Mouse (Mus musculus): Measurements from ENCODE around the gene Fggy. TPM values are rescaled to one million over a fixed set of nuclear protein-coding genes. Genes with fewer than 3 reads are reported as not detected.

The Fggy gene
- total RNA-seq, 1 experiment: 8.2 TPM

DNA sequence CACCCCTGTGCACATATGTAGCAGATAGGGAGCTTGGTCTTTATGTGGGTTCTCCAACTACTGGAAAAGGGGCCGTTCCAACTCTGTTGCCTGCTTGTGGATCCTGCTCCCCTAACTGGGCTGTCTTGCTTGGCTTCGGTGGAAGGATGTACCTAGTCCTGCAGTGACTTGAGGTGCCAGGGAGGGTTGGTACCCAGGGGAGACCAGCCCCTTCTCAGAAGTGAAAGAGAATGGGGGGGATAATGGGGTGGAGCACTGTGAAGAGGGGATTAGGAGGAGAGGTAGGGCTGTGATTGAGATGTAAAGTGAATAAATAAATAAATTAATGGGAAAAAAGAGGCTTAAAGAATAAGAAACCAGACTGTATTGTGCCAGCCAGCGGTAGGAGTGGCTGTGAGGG is 77.6 kb downstream of the Fggy start:
- no peaks in the 10 kb centered on the region for H3K9me3 ChIP-seq (ENCODE audit: control insufficient read depth, insufficient read depth, low read depth, low read length)
- no peak overlapping the region for H3K27ac ChIP-seq (ENCODE audit: insufficient read depth, low read depth, low read length, poor library complexity, severe bottlenecking)
- peaks cover 0 to 2% of the 10 kb centered on the region in 2 experiments; a peak in 1 of 4 replicates for H3K4me1 ChIP-seq (ENCODE audit: control insufficient read depth in 2 of 2, insufficient read depth in 2 of 2, low read length in 2 of 2, poor library complexity in 1 of 2)
- in situ Hi-C loops (cut with MboI; ENCODE audit: low sequenced_read_pairs in 2 of 2, unreplicated experiment in 2 of 2): no loop called here
- no peak overlapping the region for H3K9ac ChIP-seq (ENCODE audit: insufficient read depth, low read depth, low read length, poor library complexity, severe bottlenecking)
- no peaks in the 10 kb centered on the region for H3K36me3 ChIP-seq (ENCODE audit: control insufficient read depth, insufficient read depth, low read length, poor library complexity, severe bottlenecking)
- TF ChIP-seq CHD2 (IDR thresholded peaks at IDR 0.05; ENCODE audit: low read depth, low read length) (no peak), ZC3H11A (IDR thresholded peaks at IDR 0.05; ENCODE audit: borderline replicate concordance, low read depth, low read length) (no peak), HCFC1 (IDR thresholded peaks at IDR 0.05; ENCODE audit: borderline replicate concordance, insufficient read depth, low read length) (no peak), ZNF384 (IDR thresholded peaks at IDR 0.05; ENCODE audit: low read depth, low read length) (no peak), MAFK (IDR thresholded peaks at IDR 0.05; ENCODE audit: insufficient read depth, low read depth, low read length) (no peak)
- no peak for DNase-seq (ENCODE audit: low read depth, low spot score)
- no peak overlapping the region for H3K4me3 ChIP-seq (ENCODE audit: insufficient read depth in 1 of 2, low read depth in 1 of 2, low read length in 2 of 2, poor library complexity in 1 of 2, severe bottlenecking in 1 of 2)

DNA sequence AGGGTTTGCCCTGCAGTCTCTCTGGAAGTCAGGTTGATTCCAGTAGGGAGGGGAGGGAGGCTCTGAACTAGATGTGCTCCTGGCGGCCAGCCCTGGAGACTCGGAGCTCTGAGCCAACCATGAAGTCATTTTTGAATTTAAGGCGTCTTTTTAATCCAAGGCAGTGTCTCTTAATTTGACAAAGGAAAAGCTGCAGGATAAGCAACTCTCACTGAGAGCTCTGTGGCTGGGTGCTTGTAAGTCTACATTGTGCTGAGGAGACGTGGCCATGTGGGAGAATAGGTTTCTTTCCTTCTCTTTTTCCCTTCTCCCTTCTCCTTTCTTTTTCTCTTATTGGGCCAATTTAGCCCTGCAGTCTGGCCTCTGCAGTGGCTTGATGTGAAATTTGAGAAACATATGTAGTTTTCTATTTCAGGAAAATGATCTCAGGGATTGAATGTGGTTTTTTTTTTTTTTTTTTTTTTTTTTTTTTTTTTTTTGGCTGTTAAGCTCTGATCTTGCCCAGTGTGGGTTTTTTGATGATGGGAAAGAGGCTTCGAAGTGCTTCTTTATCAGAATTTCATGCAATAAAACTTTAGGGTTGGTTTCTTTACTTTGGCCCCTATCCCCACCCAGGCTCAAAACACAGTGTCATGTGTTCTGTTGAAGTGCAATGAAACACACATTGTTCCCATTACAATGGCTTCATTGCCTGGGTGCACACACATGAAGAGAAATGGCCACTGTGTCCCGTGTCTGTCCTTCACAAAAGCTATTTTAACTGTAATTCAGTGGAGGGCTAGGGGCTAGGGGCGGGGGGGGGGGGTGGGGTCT is 79.8 kb downstream of the Fggy start:
- no peak for TF ChIP-seq MAFK (IDR thresholded peaks at IDR 0.05; ENCODE audit: insufficient read depth, low read depth, low read length)
- TF ChIP-seq HCFC1 (IDR thresholded peaks at IDR 0.05; ENCODE audit: borderline replicate concordance, insufficient read depth, low read length): no peak
- TF ChIP-seq ZNF384 (IDR thresholded peaks at IDR 0.05; ENCODE audit: low read depth, low read length): no peak
- TF ChIP-seq ZC3H11A (IDR thresholded peaks at IDR 0.05; ENCODE audit: borderline replicate concordance, low read depth, low read length): no peak
- TF ChIP-seq CHD2 (IDR thresholded peaks at IDR 0.05; ENCODE audit: low read depth, low read length): no peak
- H3K4me3 ChIP-seq (ENCODE audit: insufficient read depth in 1 of 2, low read depth in 1 of 2, low read length in 2 of 2, poor library complexity in 1 of 2, severe bottlenecking in 1 of 2): no peak overlapping the region
- no peak overlapping the region for H3K9ac ChIP-seq (ENCODE audit: insufficient read depth, low read depth, low read length, poor library complexity, severe bottlenecking)
- no peaks in the 10 kb centered on the region for H3K36me3 ChIP-seq (ENCODE audit: control insufficient read depth, insufficient read depth, low read length, poor library complexity, severe bottlenecking)
- in situ Hi-C loops (cut with MboI; ENCODE audit: low sequenced_read_pairs in 2 of 2, unreplicated experiment in 2 of 2): no loop called here
- peaks cover 0 to 2% of the 10 kb centered on the region in 2 experiments; a peak in 1 of 4 replicates for H3K4me1 ChIP-seq (ENCODE audit: control insufficient read depth in 2 of 2, insufficient read depth in 2 of 2, low read length in 2 of 2, poor library complexity in 1 of 2)
- DNase-seq (ENCODE audit: low read depth, low spot score): no peak
- no peaks in the 10 kb centered on the region for H3K9me3 ChIP-seq (ENCODE audit: control insufficient read depth, insufficient read depth, low read depth, low read length)
- H3K27ac ChIP-seq (ENCODE audit: insufficient read depth, low read depth, low read length, poor library complexity, severe bottlenecking): no peak overlapping the region

DNA sequence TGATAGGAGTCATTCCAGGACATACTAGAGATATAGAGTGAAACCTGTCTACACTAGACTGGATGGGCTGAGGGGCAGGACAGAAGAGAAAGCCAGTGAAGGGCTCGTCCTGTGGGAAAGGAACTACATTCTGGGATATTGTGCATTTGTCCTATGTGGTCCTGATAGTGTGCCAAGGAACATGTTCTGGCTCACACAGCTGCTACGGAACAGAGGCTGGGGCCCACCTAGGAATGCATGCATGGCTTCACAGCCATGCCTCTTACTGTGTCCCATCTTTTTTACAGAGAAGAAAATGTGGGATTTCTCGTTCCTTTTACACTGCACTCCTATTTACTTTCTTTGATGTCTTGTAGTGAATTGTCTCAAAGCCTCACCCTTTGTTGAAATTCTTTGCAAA is 80.8 kb downstream of the Fggy start:
- Histone ChIP-seq H3K4me3 (ENCODE audit: insufficient read depth in 1 of 2, low read depth in 1 of 2, low read length in 2 of 2, poor library complexity in 1 of 2, severe bottlenecking in 1 of 2) (no peak overlapping the region), H3K27ac (ENCODE audit: insufficient read depth, low read depth, low read length, poor library complexity, severe bottlenecking) (no peak overlapping the region), H3K9me3 (ENCODE audit: control insufficient read depth, insufficient read depth, low read depth, low read length) (no peaks in the 10 kb centered on the region), H3K4me1 (ENCODE audit: control insufficient read depth in 2 of 2, insufficient read depth in 2 of 2, low read length in 2 of 2, poor library complexity in 1 of 2) (peaks cover 0 to 2% of the 10 kb centered on the region in 2 experiments; a peak in 1 of 4 replicates), H3K36me3 (ENCODE audit: control insufficient read depth, insufficient read depth, low read length, poor library complexity, severe bottlenecking) (no peaks in the 10 kb centered on the region), H3K9ac (ENCODE audit: insufficient read depth, low read depth, low read length, poor library complexity, severe bottlenecking) (no peak overlapping the region)
- in situ Hi-C loops (cut with MboI; ENCODE audit: low sequenced_read_pairs in 2 of 2, unreplicated experiment in 2 of 2): no loop called here
- DNase-seq (ENCODE audit: low read depth, low spot score): no peak
- TF ChIP-seq HCFC1 (IDR thresholded peaks at IDR 0.05; ENCODE audit: borderline replicate concordance, insufficient read depth, low read length): no peak
- no peak for TF ChIP-seq ZNF384 (IDR thresholded peaks at IDR 0.05; ENCODE audit: low read depth, low read length)
- no peak for TF ChIP-seq ZC3H11A (IDR thresholded peaks at IDR 0.05; ENCODE audit: borderline replicate concordance, low read depth, low read length)
- TF ChIP-seq MAFK (IDR thresholded peaks at IDR 0.05; ENCODE audit: insufficient read depth, low read depth, low read length): no peak

DNA sequence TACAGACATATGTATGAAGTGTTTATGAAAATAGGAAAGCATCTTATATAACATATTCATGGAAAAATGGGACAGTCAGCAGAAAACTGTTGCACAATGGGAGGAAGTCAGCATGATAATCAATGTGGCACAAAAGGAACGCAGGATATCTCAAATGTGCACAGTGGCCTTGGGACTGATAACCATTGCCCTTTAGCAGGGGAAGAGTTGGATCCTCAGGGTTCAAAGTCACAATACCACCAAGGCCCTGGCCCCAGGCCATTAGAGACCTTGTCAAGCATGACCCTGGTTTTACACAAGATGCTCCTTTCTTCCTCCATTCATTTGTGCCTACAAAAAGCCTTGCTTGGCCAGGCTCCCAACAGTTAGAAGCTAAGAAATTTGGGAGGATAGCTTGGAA is 83.5 kb downstream of the Fggy start:
- Histone ChIP-seq H3K4me3 (ENCODE audit: insufficient read depth in 1 of 2, low read depth in 1 of 2, low read length in 2 of 2, poor library complexity in 1 of 2, severe bottlenecking in 1 of 2) (no peak overlapping the region), H3K4me1 (ENCODE audit: control insufficient read depth in 2 of 2, insufficient read depth in 2 of 2, low read length in 2 of 2, poor library complexity in 1 of 2) (no peaks in the 10 kb centered on the region), H3K36me3 (ENCODE audit: control insufficient read depth, insufficient read depth, low read length, poor library complexity, severe bottlenecking) (no peaks in the 10 kb centered on the region), H3K9me3 (ENCODE audit: control insufficient read depth, insufficient read depth, low read depth, low read length) (no peaks in the 10 kb centered on the region), H3K27ac (ENCODE audit: insufficient read depth, low read depth, low read length, poor library complexity, severe bottlenecking) (no peak overlapping the region), H3K9ac (ENCODE audit: insufficient read depth, low read depth, low read length, poor library complexity, severe bottlenecking) (no peak overlapping the region)
- TF ChIP-seq HCFC1 (IDR thresholded peaks at IDR 0.05; ENCODE audit: borderline replicate concordance, insufficient read depth, low read length) (no peak), CHD2 (IDR thresholded peaks at IDR 0.05; ENCODE audit: low read depth, low read length) (no peak), ZC3H11A (IDR thresholded peaks at IDR 0.05; ENCODE audit: borderline replicate concordance, low read depth, low read length) (no peak), MAFK (IDR thresholded peaks at IDR 0.05; ENCODE audit: insufficient read depth, low read depth, low read length) (no peak), ZNF384 (IDR thresholded peaks at IDR 0.05; ENCODE audit: low read depth, low read length) (no peak)
- no peak for DNase-seq (ENCODE audit: low read depth, low spot score)
- in situ Hi-C loops (cut with MboI; ENCODE audit: low sequenced_read_pairs in 2 of 2, unreplicated experiment in 2 of 2): no loop called here

Measured in ES-E14 (cell line).